8 mouse cellular contexts compared by ENCODE assay signal in genomic region chr6:142814495-142814921, GRCm38 (mm10). TPM values are rescaled to one million over a fixed set of nuclear protein-coding genes. Genes with fewer than 3 reads are reported as not detected.
A peak's percentile ranks its signal among the peaks of the same experiment; 100 is the strongest.
DNase-seq lines count a peak whose midpoint lies in the region; ATAC-seq and TF ChIP-seq lines count a peak whose summit lies in the region.

No protein-coding gene starts in this region.

- WGBS in forebrain, embryonic 11.5 days: 6% methylated on average over 15 of the region's 15 CpGs
- WGBS in heart, embryonic 15.5 days: 2% methylated on average over 15 of the region's 15 CpGs
- 8% methylated on average over 15 of the region's 15 CpGs for WGBS in liver, embryonic 12.5 days (ENCODE audit: insufficient replicate concordance)
- WGBS in stomach, embryonic 14.5 days: 5% methylated on average over 15 of the region's 15 CpGs

- peak; percentile 84 to 94 for TF ChIP-seq CTCF in CH12.LX (conservative IDR thresholded peaks at IDR 0.05 in 1 of 2, IDR thresholded peaks at IDR 0.05 in 1 of 2; ENCODE audit: low read depth in 2 of 2, low read length in 2 of 2)

- no peaks in the 10 kb centered on the region for H3K79me2 ChIP-seq in CH12.LX (replicated peaks; ENCODE audit: control insufficient read depth, extremely low read depth, insufficient read depth, poor library complexity, severe bottlenecking)

- dilution Hi-C loops in CH12.LX (cut with MboI; ENCODE audit: extremely low pct_ligation_motif_present, extremely low pct_unique_long_range_greater_than_20kb, low sequenced_read_pairs): no loop called here

- peak overlapping the region; percentile 69 for H3K4me2 ChIP-seq in CH12.LX (ENCODE audit: insufficient read depth, low read depth, poor library complexity, severe bottlenecking)
- H3K4me2 ChIP-seq in forebrain, embryonic 11.5 days (ENCODE audit: low read depth, low read length, severe bottlenecking): peak overlapping the region; percentile 68
- H3K4me2 ChIP-seq in heart, embryonic 15.5 days: peak overlapping the region; percentile 72
- peak overlapping the region; percentile 49 for H3K4me2 ChIP-seq in liver, embryonic 12.5 days
- peak overlapping the region; percentile 68 for H3K4me2 ChIP-seq in stomach, embryonic 14.5 days (replicated peaks; ENCODE audit: low read depth, low read length)

- no peak overlapping the region for H3K27ac ChIP-seq in CH12.LX (ENCODE audit: insufficient read depth, low read depth)
- no peak overlapping the region for H3K27ac ChIP-seq in forebrain, embryonic 11.5 days (ENCODE audit: low read depth, low read length)
- H3K27ac ChIP-seq in heart, embryonic 15.5 days: no peak overlapping the region
- no peak overlapping the region for H3K27ac ChIP-seq in liver, embryonic 12.5 days
- no peak overlapping the region for H3K27ac ChIP-seq in stomach, embryonic 14.5 days (ENCODE audit: low read length)

- TF ChIP-seq RAD21 in CH12.LX (IDR thresholded peaks at IDR 0.05; ENCODE audit: low read depth, low read length): peak; percentile 91

- TF ChIP-seq EP300 in CH12.LX (IDR thresholded peaks at IDR 0.05; ENCODE audit: low read length): no peak

- DNase-seq in CH12.LX (ENCODE audit: extremely low read depth): peak; percentile 94
- DNase-seq in c-Kit-negative CD71-positive TER-119-positive erythroid progenitor cells, embryonic 14.5 days (ENCODE audit: low read depth, low spot score): peak; percentile 48
- DNase-seq in forebrain, embryonic 11.5 days (ENCODE audit: low spot score): peak; percentile 92
- peak; percentile 87 for DNase-seq in kidney, postnatal 14 days
- DNase-seq in natural killer cell, adult 2 months (ENCODE audit: low spot score in 2 of 2): peak; percentile 63 to 75

- H3K27me3 ChIP-seq in CH12.LX (replicated peaks): no peaks in the 10 kb centered on the region
- H3K27me3 ChIP-seq in forebrain, embryonic 11.5 days (ENCODE audit: control insufficient read depth, insufficient read depth, low read length): no peaks in the 10 kb centered on the region
- H3K27me3 ChIP-seq in heart, embryonic 15.5 days: no peaks in the 10 kb centered on the region
- H3K27me3 ChIP-seq in liver, embryonic 12.5 days (replicated peaks): peaks cover 21% of the 10 kb centered on the region
- no peaks in the 10 kb centered on the region for H3K27me3 ChIP-seq in stomach, embryonic 14.5 days (ENCODE audit: control insufficient read depth, insufficient read depth, low read length)

- H3K4me1 ChIP-seq in CH12.LX (ENCODE audit: control insufficient read depth in 1 of 2, insufficient read depth in 2 of 2): peaks cover 4 to 24% of the 10 kb centered on the region in 2 experiments; a peak in 3 of 4 replicates
- H3K4me1 ChIP-seq in forebrain, embryonic 11.5 days (replicated peaks; ENCODE audit: control insufficient read depth, insufficient read depth, low read length): 0 out of 2 replicates have a peak, but pooled peaks cover 4% of the 10 kb centered on the region
- H3K4me1 ChIP-seq in heart, embryonic 15.5 days (replicated peaks): no peaks in the 10 kb centered on the region
- peaks cover 10% of the 10 kb centered on the region for H3K4me1 ChIP-seq in liver, embryonic 12.5 days
- no peaks in the 10 kb centered on the region for H3K4me1 ChIP-seq in stomach, embryonic 14.5 days (ENCODE audit: control insufficient read depth, insufficient read depth, low read length)

- no peaks in the 10 kb centered on the region for H3K9me3 ChIP-seq in CH12.LX (replicated peaks; ENCODE audit: low read length)
- no peaks in the 10 kb centered on the region for H3K9me3 ChIP-seq in forebrain, embryonic 11.5 days (ENCODE audit: control insufficient read depth, low read length)
- no peaks in the 10 kb centered on the region for H3K9me3 ChIP-seq in heart, embryonic 15.5 days (replicated peaks)
- no peaks in the 10 kb centered on the region for H3K9me3 ChIP-seq in liver, embryonic 12.5 days (replicated peaks)
- no peaks in the 10 kb centered on the region for H3K9me3 ChIP-seq in stomach, embryonic 14.5 days (ENCODE audit: control insufficient read depth, low read depth, low read length)

- H3K36me3 ChIP-seq in CH12.LX (replicated peaks in 1 of 2; ENCODE audit: control insufficient read depth in 1 of 2, insufficient read depth in 1 of 2, low read length in 1 of 2): no peaks in the 10 kb centered on the region
- H3K36me3 ChIP-seq in forebrain, embryonic 11.5 days (ENCODE audit: control insufficient read depth, insufficient read depth, low read length): no peaks in the 10 kb centered on the region
- no peaks in the 10 kb centered on the region for H3K36me3 ChIP-seq in heart, embryonic 15.5 days
- H3K36me3 ChIP-seq in liver, embryonic 12.5 days: no peaks in the 10 kb centered on the region
- H3K36me3 ChIP-seq in stomach, embryonic 14.5 days (ENCODE audit: control insufficient read depth, insufficient read depth, low read length): no peaks in the 10 kb centered on the region

- TF ChIP-seq POLR2A in CH12.LX (IDR thresholded peaks at IDR 0.05; ENCODE audit: low read depth, low read length): no peak

- peak overlapping the region; percentile 67 for H3K9ac ChIP-seq in CH12.LX (ENCODE audit: insufficient read depth, low read depth)
- H3K9ac ChIP-seq in forebrain, embryonic 11.5 days (ENCODE audit: low read length): peak overlapping the region; percentile 57; the same call in 1 of the 2 replicates
- H3K9ac ChIP-seq in heart, embryonic 15.5 days: peak overlapping the region; percentile 49
- no peak overlapping the region for H3K9ac ChIP-seq in liver, embryonic 12.5 days
- 0 out of 2 replicates have a peak overlapping the region, but pooled peaks have one; percentile 28 for H3K9ac ChIP-seq in stomach, embryonic 14.5 days (replicated peaks; ENCODE audit: low read depth, low read length)

- H3K4me3 ChIP-seq in CH12.LX (replicated peaks in 1 of 3; ENCODE audit: low read depth in 2 of 3, low read length in 2 of 3, poor library complexity in 1 of 3): peak overlapping the region; percentile 25 to 48 (median 31)
- peak overlapping the region; percentile 24 for H3K4me3 ChIP-seq in forebrain, embryonic 11.5 days (ENCODE audit: low read depth, low read length)
- H3K4me3 ChIP-seq in heart, embryonic 15.5 days: peak overlapping the region; percentile 48
- peak overlapping the region; percentile 16; the same call in 1 of the 2 replicates for H3K4me3 ChIP-seq in liver, embryonic 12.5 days
- H3K4me3 ChIP-seq in stomach, embryonic 14.5 days (ENCODE audit: low read depth, low read length): peak overlapping the region; percentile 32

- in situ Hi-C loops in CH12.LX (cut with MboI; ENCODE audit: low pct_ligation_motif_present, low pct_unique_long_range_greater_than_20kb, low sequenced_read_pairs): no loop called here

- ATAC-seq in forebrain, embryonic 11.5 days (replicated peaks; ENCODE audit: low FRiP score): peak; percentile 47
- no peak for ATAC-seq in heart, embryonic 15.5 days (replicated peaks; ENCODE audit: insufficient number of reproducible peaks, insufficient read depth, low FRiP score, low read depth)
- no peak for ATAC-seq in liver, embryonic 12.5 days
- ATAC-seq in stomach, embryonic 14.5 days (ENCODE audit: insufficient number of reproducible peaks, insufficient read depth, low FRiP score, low read depth): peak; percentile 49; the same call in 1 of the 2 replicates

TF ChIP-seq in CH12.LX, 34 proteins besides CTCF, POLR2A, EP300 and RAD21 (continues in another document):
- TF ChIP-seq CHD2 (IDR thresholded peaks at IDR 0.05; ENCODE audit: low read length) (no peak), USF1 (IDR thresholded peaks at IDR 0.05; ENCODE audit: low read depth, low read length) (no peak), TBP (conservative IDR thresholded peaks at IDR 0.05; ENCODE audit: low read depth, low read length) (no peak), SIN3A (IDR thresholded peaks at IDR 0.05; ENCODE audit: low read length) (no peak), CHD1 (IDR thresholded peaks at IDR 0.05; ENCODE audit: low read depth, low read length) (no peak; the same call in 1 of the 2 replicates), PAX5 (IDR thresholded peaks at IDR 0.05; ENCODE audit: low read length) (no peak), NRF1 (IDR thresholded peaks at IDR 0.05; ENCODE audit: low read depth, low read length) (no peak), ZC3H11A (IDR thresholded peaks at IDR 0.05; ENCODE audit: low read depth, low read length) (no peak), MXI1 (IDR thresholded peaks at IDR 0.05; ENCODE audit: low read depth, low read length) (0 out of 2 replicates have a peak, but pooled peaks have one; percentile 13), ELF1 (IDR thresholded peaks at IDR 0.05; ENCODE audit: low read depth, low read length) (no peak), JUN (IDR thresholded peaks at IDR 0.05; ENCODE audit: insufficient read depth, low read depth, low read length) (no peak), JUND (conservative IDR thresholded peaks at IDR 0.05; ENCODE audit: low read depth, low read length) (peak; percentile 31; the same call in 1 of the 2 replicates), BHLHE40 (IDR thresholded peaks at IDR 0.05; ENCODE audit: low read depth, low read length) (no peak), SMC3 (IDR thresholded peaks at IDR 0.05; ENCODE audit: low read depth, low read length) (peak; percentile 80), ZKSCAN1 (IDR thresholded peaks at IDR 0.05; ENCODE audit: borderline replicate concordance, low read depth, low read length) (no peak), MEF2A (IDR thresholded peaks at IDR 0.05; ENCODE audit: borderline replicate concordance, low read depth, low read length) (no peak), MAZ (IDR thresholded peaks at IDR 0.05; ENCODE audit: low read depth, low read length) (0 out of 2 replicates have a peak, but pooled peaks have one; percentile 15)

RNA-seq across cellular contexts. Expression of gene Sult6b2, which starts 10.2 kb away (rescaled TPM):
- total RNA-seq in CH12.LX (2012; rRNA removed): 0.08 and 0.25 TPM in 2 replicates
- 0.49 and 0.54 TPM in 2 replicates for total RNA-seq in CH12.LX (2014; rRNA removed)
- 1.1 and 1.8 TPM in 2 replicates for polyA plus RNA-seq in CH12.LX (2012; ENCODE audit: insufficient read length, low read depth)
- 0.29 TPM in 1 of 2 replicates, not detected in the other for polyA plus RNA-seq in forebrain, embryonic 11.5 days (2014; fragmentation: Nextera tagmentation; extraction: Ambion mirVana)
- not detected in 2 replicates for polyA plus RNA-seq in heart, embryonic 15.5 days (2015; fragmentation: Nextera tagmentation; extraction: Ambion mirVana)
- polyA plus RNA-seq in liver, embryonic 12.5 days (2016; fragmentation: Nextera tagmentation; extraction: Ambion mirVana): 0.06 TPM in 1 of 2 replicates, not detected in the other
- polyA plus RNA-seq in stomach, embryonic 14.5 days (2014; fragmentation: Nextera tagmentation; extraction: Ambion mirVana): not detected in 2 replicates

RNA-seq across cellular contexts. Expression of gene Cmas, which starts 58.0 kb away (rescaled TPM):
- total RNA-seq in CH12.LX (2012; rRNA removed) (37.3 and 39.5 TPM in 2 replicates), CH12.LX (2014; rRNA removed) (62.4 and 66.7 TPM in 2 replicates)
- polyA plus RNA-seq in CH12.LX (2012; ENCODE audit: insufficient read length, low read depth): 63.9 and 65.7 TPM in 2 replicates
- 103 and 109 TPM in 2 replicates for polyA plus RNA-seq in forebrain, embryonic 11.5 days (2014; fragmentation: Nextera tagmentation; extraction: Ambion mirVana)
- polyA plus RNA-seq in heart, embryonic 15.5 days (2015; fragmentation: Nextera tagmentation; extraction: Ambion mirVana): 83.4 and 92.1 TPM in 2 replicates
- 157 and 159 TPM in 2 replicates for polyA plus RNA-seq in liver, embryonic 12.5 days (2016; fragmentation: Nextera tagmentation; extraction: Ambion mirVana)
- 89.2 and 91.9 TPM in 2 replicates for polyA plus RNA-seq in stomach, embryonic 14.5 days (2014; fragmentation: Nextera tagmentation; extraction: Ambion mirVana)

Comparison
In these comparisons a context has a peak if more than half of its experiments do, and no peak if none do; other contexts are left out.
1. ATAC-seq: peak in forebrain, embryonic 11.5 days (single experiment) and stomach, embryonic 14.5 days (single experiment); none in heart, embryonic 15.5 days (single experiment) and liver, embryonic 12.5 days (single experiment).
2. Peak in every context shown above with its lines, with median percentiles within 50 percentile points of each other: DNase-seq, H3K4me2 ChIP-seq and H3K4me3 ChIP-seq.